In genomic region chr11:98829091-98829775, GRCm38 (mm10) we compare ENCODE assay signal across 8 mouse cellular contexts. TPM values are rescaled to one million over a fixed set of nuclear protein-coding genes. Genes with fewer than 3 reads are reported as not detected.
A peak's percentile ranks its signal among the peaks of the same experiment; 100 is the strongest.
DNase-seq lines count a peak whose midpoint lies in the region; ATAC-seq and TF ChIP-seq lines count a peak whose summit lies in the region.

No protein-coding gene starts in this region.

- no peaks in the 10 kb centered on the region for H3K9me3 ChIP-seq in hindbrain, embryonic 11.5 days (ENCODE audit: control insufficient read depth, low read length)
- H3K9me3 ChIP-seq in hindbrain, embryonic 13.5 days = no peaks in the 10 kb centered on the region
- H3K9me3 ChIP-seq in E14TG2a.4 (ENCODE audit: low read length) = no peaks in the 10 kb centered on the region
- no peaks in the 10 kb centered on the region for H3K9me3 ChIP-seq in liver, postnatal 0 days (ENCODE audit: low read length)

- TF ChIP-seq EP300 in liver, postnatal 0 days (IDR thresholded peaks at IDR 0.05; ENCODE audit: low read depth) = no peak

- H3K9ac ChIP-seq in hindbrain, embryonic 11.5 days (ENCODE audit: low read depth, low read length) = no peak overlapping the region
- H3K9ac ChIP-seq in hindbrain, embryonic 13.5 days = no peak overlapping the region
- no peak overlapping the region for H3K9ac ChIP-seq in liver, postnatal 0 days (replicated peaks)

- no peak for ATAC-seq in hindbrain, embryonic 11.5 days (ENCODE audit: low FRiP score)
- ATAC-seq in hindbrain, embryonic 13.5 days (ENCODE audit: low FRiP score) = no peak
- ATAC-seq in liver, postnatal 0 days = peak; percentile 24

- H3K36me3 ChIP-seq in hindbrain, embryonic 11.5 days (ENCODE audit: control insufficient read depth, insufficient read depth, low read length) = peaks cover 29% of the 10 kb centered on the region
- H3K36me3 ChIP-seq in hindbrain, embryonic 13.5 days = peaks cover 94% of the 10 kb centered on the region
- peaks cover 82% of the 10 kb centered on the region for H3K36me3 ChIP-seq in E14TG2a.4 (ENCODE audit: insufficient read depth, low read length)
- peaks cover 72% of the 10 kb centered on the region for H3K36me3 ChIP-seq in liver, postnatal 0 days (replicated peaks; ENCODE audit: insufficient read depth, low read length)

- DNase-seq in hindbrain, embryonic 11.5 days (ENCODE audit: low spot score) = peak; percentile 63
- DNase-seq in c-Kit-positive CD71-positive TER-119-negative erythroid progenitor cells, embryonic 14.5 days (ENCODE audit: low read depth) = peak; percentile 58
- peak; percentile 38 for DNase-seq in liver, postnatal 0 days
- peak; percentile 67 for DNase-seq in thymus, postnatal 4 days
- DNase-seq in gastrocnemius, adult 8-10 months (ENCODE audit: low spot score in 2 of 2) = no peak
- no peak for DNase-seq in layer of hippocampus, postnatal 14 days (ENCODE audit: low spot score in 2 of 2)

- H3K27me3 ChIP-seq in hindbrain, embryonic 11.5 days (ENCODE audit: control insufficient read depth, insufficient read depth, low read length) = no peaks in the 10 kb centered on the region
- no peaks in the 10 kb centered on the region for H3K27me3 ChIP-seq in hindbrain, embryonic 13.5 days
- H3K27me3 ChIP-seq in E14TG2a.4 (ENCODE audit: insufficient read depth, low read length) = no peaks in the 10 kb centered on the region
- H3K27me3 ChIP-seq in liver, postnatal 0 days (ENCODE audit: insufficient read depth, low read length) = no peaks in the 10 kb centered on the region

- TF ChIP-seq CTCF in E14TG2a.4 (conservative IDR thresholded peaks at IDR 0.05; ENCODE audit: low read length) = peak; percentile 80
- TF ChIP-seq CTCF in liver, postnatal 0 days (IDR thresholded peaks at IDR 0.05; ENCODE audit: low read depth) = peak; percentile 87

- WGBS in hindbrain, embryonic 11.5 days = 79% methylated on average over 12 of the region's 12 CpGs
- 71% methylated on average over 12 of the region's 12 CpGs for WGBS in hindbrain, embryonic 13.5 days
- 66% methylated on average over 12 of the region's 12 CpGs for WGBS in liver, postnatal 0 days (ENCODE audit: insufficient replicate concordance)

- no peaks in the 10 kb centered on the region for H3K4me1 ChIP-seq in hindbrain, embryonic 11.5 days (replicated peaks; ENCODE audit: control insufficient read depth, insufficient read depth, low read length)
- H3K4me1 ChIP-seq in hindbrain, embryonic 13.5 days (replicated peaks) = 0 out of 2 replicates have a peak, but pooled peaks cover under 1% of the 10 kb centered on the region
- peaks cover 40% of the 10 kb centered on the region for H3K4me1 ChIP-seq in E14TG2a.4 (replicated peaks; ENCODE audit: low read depth, low read length)
- H3K4me1 ChIP-seq in liver, postnatal 0 days (ENCODE audit: insufficient read depth) = no peaks in the 10 kb centered on the region

- no peak overlapping the region for H3K4me2 ChIP-seq in hindbrain, embryonic 11.5 days (replicated peaks; ENCODE audit: low read depth, low read length)
- no peak overlapping the region for H3K4me2 ChIP-seq in hindbrain, embryonic 13.5 days
- no peak overlapping the region for H3K4me2 ChIP-seq in liver, postnatal 0 days (ENCODE audit: low read depth, low read length)

- H3K4me3 ChIP-seq in hindbrain, embryonic 11.5 days (ENCODE audit: low read depth, low read length) = no peak overlapping the region
- H3K4me3 ChIP-seq in hindbrain, embryonic 13.5 days = no peak overlapping the region
- H3K4me3 ChIP-seq in E14TG2a.4 (replicated peaks; ENCODE audit: low read length) = no peak overlapping the region
- no peak overlapping the region for H3K4me3 ChIP-seq in liver, postnatal 0 days (ENCODE audit: low read depth, low read length)

- H3K27ac ChIP-seq in hindbrain, embryonic 11.5 days (ENCODE audit: low read depth, low read length) = no peak overlapping the region
- no peak overlapping the region for H3K27ac ChIP-seq in hindbrain, embryonic 13.5 days
- no peak overlapping the region for H3K27ac ChIP-seq in liver, postnatal 0 days (ENCODE audit: low read depth)

RNA-seq across cellular contexts. Expression of gene Rapgefl1, which starts 7.4 kb away (rescaled TPM):
- 2.0 and 2.2 TPM in 2 replicates for polyA plus RNA-seq in hindbrain, embryonic 11.5 days (2014; fragmentation: Nextera tagmentation; extraction: Ambion mirVana)
- 6.2 and 7.0 TPM in 2 replicates for polyA plus RNA-seq in hindbrain, embryonic 13.5 days (2015; fragmentation: Nextera tagmentation; extraction: Ambion mirVana)
- 0.11 and 0.21 TPM in 2 replicates for polyA plus RNA-seq in liver, postnatal 0 days (2015; fragmentation: Nextera tagmentation; extraction: Ambion mirVana)
- total RNA-seq in gastrocnemius, adult 8-10 months (2022) = under 1 TPM in 2 of 4 experiments, not detected in 2; 0.08 to 0.29 TPM
- total RNA-seq in layer of hippocampus, postnatal 14 days (2021) = 100 to 1,000 TPM; 159 to 165 TPM

RNA-seq across cellular contexts. Expression of gene Casc3, which starts 24.5 kb away (rescaled TPM):
- 44.6 and 49.6 TPM in 2 replicates for polyA plus RNA-seq in hindbrain, embryonic 11.5 days (2014; fragmentation: Nextera tagmentation; extraction: Ambion mirVana)
- polyA plus RNA-seq in hindbrain, embryonic 13.5 days (2015; fragmentation: Nextera tagmentation; extraction: Ambion mirVana) = 48.7 and 50.2 TPM in 2 replicates
- polyA plus RNA-seq in liver, postnatal 0 days (2015; fragmentation: Nextera tagmentation; extraction: Ambion mirVana) = 6.7 and 7.0 TPM in 2 replicates
- 10 to 100 TPM; 14.1 to 18.4 (median 15.2) TPM for total RNA-seq in gastrocnemius, adult 8-10 months (2022)
- total RNA-seq in layer of hippocampus, postnatal 14 days (2021) = 10 to 100 TPM; 56.7 to 59.7 TPM

RNA-seq across cellular contexts. Expression of gene Msl1, which starts 33.9 kb away (rescaled TPM):
- 25.0 and 28.0 TPM in 2 replicates for polyA plus RNA-seq in hindbrain, embryonic 11.5 days (2014; fragmentation: Nextera tagmentation; extraction: Ambion mirVana)
- polyA plus RNA-seq in hindbrain, embryonic 13.5 days (2015; fragmentation: Nextera tagmentation; extraction: Ambion mirVana) = 31.5 and 33.0 TPM in 2 replicates
- 5.4 and 6.5 TPM in 2 replicates for polyA plus RNA-seq in liver, postnatal 0 days (2015; fragmentation: Nextera tagmentation; extraction: Ambion mirVana)
- 10 to 100 TPM; 53.9 to 57.7 (median 55.8) TPM for total RNA-seq in gastrocnemius, adult 8-10 months (2022)
- total RNA-seq in layer of hippocampus, postnatal 14 days (2021) = 100 to 1,000 TPM; 149 to 161 TPM

RNA-seq across cellular contexts. Expression of gene Wipf2, which starts 34.2 kb away (rescaled TPM):
- polyA plus RNA-seq in hindbrain, embryonic 11.5 days (2014; fragmentation: Nextera tagmentation; extraction: Ambion mirVana) = 5.1 and 5.4 TPM in 2 replicates
- 5.0 TPM in 2 replicates for polyA plus RNA-seq in hindbrain, embryonic 13.5 days (2015; fragmentation: Nextera tagmentation; extraction: Ambion mirVana)
- polyA plus RNA-seq in liver, postnatal 0 days (2015; fragmentation: Nextera tagmentation; extraction: Ambion mirVana) = 1.2 TPM in 2 replicates
- total RNA-seq in gastrocnemius, adult 8-10 months (2022) = 1 to 10 TPM; 5.0 to 9.1 (median 7.7) TPM
- 10 to 100 TPM; 35.8 to 43.8 TPM for total RNA-seq in layer of hippocampus, postnatal 14 days (2021)

RNA-seq across cellular contexts. Expression of gene Nr1d1, which starts 54.1 kb away (rescaled TPM):
- polyA plus RNA-seq in hindbrain, embryonic 11.5 days (2014; fragmentation: Nextera tagmentation; extraction: Ambion mirVana) = 0.92 and 1.4 TPM in 2 replicates
- polyA plus RNA-seq in hindbrain, embryonic 13.5 days (2015; fragmentation: Nextera tagmentation; extraction: Ambion mirVana) = 1.9 and 2.4 TPM in 2 replicates
- 2.0 and 4.2 TPM in 2 replicates for polyA plus RNA-seq in liver, postnatal 0 days (2015; fragmentation: Nextera tagmentation; extraction: Ambion mirVana)
- total RNA-seq in gastrocnemius, adult 8-10 months (2022) = 100 to 1,000 TPM in 2 of 4 experiments, 10 to 100 TPM in 2; 83.4 to 175 (median 99.4) TPM
- total RNA-seq in layer of hippocampus, postnatal 14 days (2021) = 10 to 100 TPM; 53.3 to 65.3 TPM

Comparison
In these comparisons a context has a peak if more than half of its experiments do, and no peak if none do; other contexts are left out.
1. DNase-seq: peak in hindbrain, embryonic 11.5 days (single experiment), c-Kit-positive CD71-positive TER-119-negative erythroid progenitor cells, embryonic 14.5 days (single experiment), liver, postnatal 0 days (single experiment) and thymus, postnatal 4 days (single experiment); none in gastrocnemius, adult 8-10 months (0 of 2) and layer of hippocampus, postnatal 14 days (0 of 2).